Mouse (Mus musculus): ENCODE measurements around the gene Srms.
"Not testable (repeated sequence)": the region's sequence is repeated elsewhere in the genome, so short reads cannot be mapped to it uniquely, and the experiment has no call there.

Srms gene

DNA sequence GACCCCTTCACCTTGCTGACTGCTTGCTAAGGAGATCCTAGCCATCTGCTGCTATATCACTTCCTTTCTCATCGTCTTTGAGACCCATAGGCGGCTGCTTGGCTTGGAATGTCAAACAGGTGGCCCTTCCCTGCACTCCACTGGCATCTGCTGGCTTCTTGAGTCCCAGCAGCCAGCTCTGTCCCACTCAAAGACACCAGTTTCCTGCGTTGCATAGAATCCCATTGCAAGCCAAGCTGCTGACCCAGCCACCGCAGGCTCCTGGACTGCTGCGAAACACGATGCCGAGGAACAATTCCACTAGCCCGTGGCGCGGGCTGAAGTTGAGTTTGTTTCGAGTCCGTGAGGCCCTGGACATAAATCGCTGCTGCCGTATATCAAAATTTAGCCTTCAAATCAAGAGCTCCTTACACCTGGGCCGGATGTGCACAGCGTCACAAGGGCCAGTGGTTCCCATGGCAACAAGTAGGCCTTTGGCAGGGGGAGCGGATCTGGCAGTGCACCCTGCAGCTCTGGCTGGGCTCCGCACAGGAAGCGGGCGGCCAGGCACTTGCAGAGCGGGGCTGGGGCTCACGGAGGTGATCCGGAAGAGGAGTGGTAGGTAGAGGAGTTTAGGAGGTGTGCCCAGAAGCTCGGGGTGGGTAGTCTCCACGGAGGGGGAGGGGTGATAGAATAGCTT is 6.7 kb upstream of the Srms start, which contains the start of gene Fndc11:
Gene Fndc11 (plus strand): TSS at position 476 of the 679 bp plus-strand sequence.
- DNase-seq (ENCODE audit: low spot score in 2 of 2) = peak; percentile 20 to 26

DNA sequence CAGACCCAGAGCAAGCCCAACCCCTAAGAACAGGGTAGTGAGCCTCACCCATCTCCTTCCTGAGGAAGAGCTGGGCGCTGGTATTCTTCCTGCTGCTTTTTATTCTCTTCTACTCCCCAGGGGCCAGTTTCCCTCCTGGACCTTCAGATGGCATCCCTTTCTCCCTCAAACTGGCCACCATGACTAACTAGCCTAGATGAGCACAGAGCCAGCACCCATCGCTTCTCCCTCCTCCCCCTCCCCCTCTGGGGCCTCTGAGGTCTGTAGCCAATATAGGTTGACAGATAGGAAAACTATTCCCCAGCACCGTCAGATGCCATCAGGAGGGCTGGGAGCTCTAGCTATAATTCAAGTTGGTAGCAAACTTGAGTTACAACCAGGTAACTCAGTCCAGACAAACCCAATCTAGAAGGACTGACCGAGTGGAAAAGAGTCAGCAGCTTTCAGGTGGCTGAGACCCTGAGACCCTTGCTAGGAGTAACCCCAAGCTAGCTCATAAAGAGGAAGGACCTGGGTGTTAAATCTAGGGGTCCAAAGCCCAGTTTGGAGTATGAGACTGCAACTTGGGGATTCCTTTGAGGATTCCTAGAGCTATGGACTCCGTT is 6.0 kb upstream of the Srms start:
- DNase-seq (ENCODE audit: low spot score in 2 of 2) = no peak

DNA sequence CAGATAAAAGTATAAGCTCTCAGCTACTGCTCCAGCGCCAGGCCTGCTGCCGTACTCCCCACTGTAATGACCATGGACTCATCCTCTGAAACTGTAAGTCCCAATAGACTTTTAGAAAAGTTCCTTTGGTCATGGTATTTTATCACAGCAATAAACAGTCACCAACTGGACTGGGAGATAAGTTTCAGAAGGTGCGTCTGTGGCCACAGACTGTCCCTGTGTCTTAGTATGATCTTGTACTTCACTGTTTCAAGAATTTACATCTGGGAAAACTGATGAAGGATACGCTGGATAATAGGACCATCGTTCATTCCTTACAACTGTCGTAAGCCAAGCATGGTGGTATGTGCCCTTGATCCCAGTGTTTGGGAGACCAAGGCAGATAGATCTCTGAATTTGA is 3.1 kb upstream of the Srms start:
- DNase-seq (ENCODE audit: low spot score in 2 of 2) = no peak

DNA sequence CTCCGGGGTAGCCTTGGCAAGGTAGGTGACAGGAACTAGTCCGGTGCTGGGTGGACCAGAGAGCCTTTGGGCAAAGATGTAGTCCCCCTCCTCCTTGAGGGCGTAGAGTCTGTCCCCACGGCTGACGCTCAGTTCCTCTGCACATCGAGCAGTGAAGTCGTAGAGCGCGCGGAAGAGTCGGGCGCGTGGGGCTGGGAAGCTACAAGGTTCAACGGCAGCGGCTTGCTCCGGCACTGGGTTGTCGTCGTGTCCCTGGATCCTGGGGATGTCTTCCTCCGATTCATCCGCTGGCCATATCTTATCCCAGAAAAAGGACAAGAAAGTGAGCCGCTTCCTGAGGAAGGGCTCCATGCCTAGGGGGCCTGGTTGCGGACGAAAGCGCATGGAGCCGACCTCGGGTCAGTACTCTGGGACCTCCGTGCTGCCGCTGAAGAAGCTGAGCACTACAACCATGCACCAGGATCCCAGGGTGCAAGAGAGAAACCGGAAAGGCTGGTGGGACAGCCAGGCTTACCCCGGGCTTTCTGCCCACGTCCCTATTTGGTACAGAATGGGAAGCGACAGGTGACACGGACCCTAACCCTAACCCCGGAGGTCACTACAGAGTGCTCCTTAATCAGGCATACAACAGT is 480 bp downstream of the Srms start:
- no peak for DNase-seq (ENCODE audit: low spot score in 2 of 2)

DNA sequence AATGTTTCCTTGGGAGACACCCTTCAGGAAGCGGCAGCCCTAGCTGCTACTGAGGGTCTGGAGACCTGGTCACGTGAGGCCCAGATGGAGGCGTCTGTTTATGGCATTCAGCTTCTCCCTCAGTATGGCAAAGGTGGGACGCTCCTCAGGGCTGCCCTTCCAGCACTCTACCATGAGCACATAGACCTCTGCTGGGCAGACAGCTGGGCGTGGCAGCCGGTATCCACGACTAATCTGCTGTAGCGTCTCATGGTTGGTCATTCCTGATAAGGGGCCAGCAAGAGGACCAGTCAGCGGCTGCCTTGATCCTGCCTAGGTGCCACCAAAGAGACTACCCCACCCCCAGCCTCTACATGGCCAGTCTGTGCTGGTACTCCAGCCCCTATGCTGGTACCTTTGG is 6.9 kb downstream of the Srms start:
- DNase-seq (ENCODE audit: low spot score in 2 of 2) = no peak

DNA sequence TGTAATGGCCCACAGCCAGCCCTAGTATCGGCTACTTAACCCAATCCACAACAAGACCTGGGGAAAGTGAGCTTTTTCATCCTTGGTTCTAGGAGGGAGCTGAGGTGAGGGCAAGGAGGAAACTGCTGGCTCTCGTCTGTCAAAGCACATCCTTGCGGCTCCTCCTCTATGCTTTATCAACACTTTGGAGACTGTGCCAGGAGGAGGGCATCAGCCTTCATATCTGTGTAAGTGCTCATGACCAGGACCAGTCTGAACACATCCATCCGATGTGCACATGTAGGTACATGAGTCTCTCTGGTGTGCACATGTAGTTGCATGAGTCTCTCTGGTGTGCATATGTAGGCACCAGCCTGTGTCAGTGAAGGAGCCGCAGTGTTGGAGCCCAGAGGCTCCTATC is 7.3 kb downstream of the Srms start:
- DNase-seq (ENCODE audit: low spot score in 2 of 2) = no peak

DNA sequence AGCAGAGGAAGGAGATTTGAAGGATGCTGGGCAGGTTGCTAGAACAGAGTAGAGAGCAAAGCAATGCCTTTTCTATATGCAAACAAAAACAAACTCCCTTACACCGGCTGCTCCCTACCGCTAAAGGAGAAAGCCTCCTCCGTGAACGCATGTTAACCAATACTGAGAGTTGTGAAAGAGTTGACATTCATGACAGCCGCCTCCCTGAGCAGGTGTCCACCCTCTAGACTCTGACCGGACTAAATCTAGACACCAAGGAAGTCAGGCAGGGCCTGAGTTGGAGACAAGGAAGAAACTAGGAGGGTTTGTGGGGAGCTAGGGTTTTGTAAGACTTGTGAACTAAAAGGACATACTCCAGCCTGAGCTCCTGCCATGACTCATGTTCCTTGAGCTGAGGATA is 10.1 kb downstream of the Srms start:
- no peak for DNase-seq (ENCODE audit: low spot score in 2 of 2)

DNA sequence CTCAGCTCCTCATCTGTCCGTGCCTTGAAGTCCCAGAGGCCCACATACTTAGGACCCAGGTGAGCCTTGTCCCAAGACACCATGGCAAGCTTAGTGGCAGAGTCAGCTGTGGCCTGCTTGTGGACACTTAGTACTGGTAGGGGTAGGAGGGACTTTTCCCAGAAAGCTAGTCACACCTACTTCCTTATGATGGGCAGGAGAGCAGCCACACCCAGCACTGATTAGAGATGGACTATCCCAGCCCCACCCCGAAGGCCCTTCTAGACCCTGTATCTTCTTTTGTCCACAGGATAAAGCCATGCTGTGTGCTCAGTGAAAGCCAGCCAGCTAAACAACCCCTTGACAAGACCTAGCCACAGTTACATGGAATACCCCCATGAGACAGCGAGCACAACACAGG is 10.6 kb downstream of the Srms start, which contains the start of gene Ptk6:
Gene Ptk6 (minus strand): TSS at position 368 of the 400 bp plus-strand sequence.
- no peak for DNase-seq (ENCODE audit: low spot score in 2 of 2)

DNA sequence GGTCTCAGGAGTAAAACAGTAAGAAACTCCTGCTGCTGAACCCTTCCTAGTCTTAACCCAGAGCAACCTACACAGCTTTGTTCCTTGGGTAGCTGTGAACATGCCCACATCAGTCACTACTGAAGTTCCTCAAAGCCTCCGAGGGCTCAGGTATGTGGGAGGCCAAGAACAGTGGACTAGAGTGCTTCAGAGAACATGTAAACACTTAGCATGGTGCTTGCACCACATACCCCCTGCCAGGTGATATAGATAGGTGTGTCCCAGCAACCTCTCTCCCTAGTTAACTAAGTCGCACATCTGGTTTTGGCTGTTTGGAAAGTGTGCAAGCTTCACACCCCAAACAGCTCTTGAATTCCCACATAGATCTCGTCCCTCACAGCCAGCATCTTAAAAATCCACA is 11.4 kb downstream of the Srms start:
- no peak for DNase-seq (ENCODE audit: low spot score in 2 of 2)

DNA sequence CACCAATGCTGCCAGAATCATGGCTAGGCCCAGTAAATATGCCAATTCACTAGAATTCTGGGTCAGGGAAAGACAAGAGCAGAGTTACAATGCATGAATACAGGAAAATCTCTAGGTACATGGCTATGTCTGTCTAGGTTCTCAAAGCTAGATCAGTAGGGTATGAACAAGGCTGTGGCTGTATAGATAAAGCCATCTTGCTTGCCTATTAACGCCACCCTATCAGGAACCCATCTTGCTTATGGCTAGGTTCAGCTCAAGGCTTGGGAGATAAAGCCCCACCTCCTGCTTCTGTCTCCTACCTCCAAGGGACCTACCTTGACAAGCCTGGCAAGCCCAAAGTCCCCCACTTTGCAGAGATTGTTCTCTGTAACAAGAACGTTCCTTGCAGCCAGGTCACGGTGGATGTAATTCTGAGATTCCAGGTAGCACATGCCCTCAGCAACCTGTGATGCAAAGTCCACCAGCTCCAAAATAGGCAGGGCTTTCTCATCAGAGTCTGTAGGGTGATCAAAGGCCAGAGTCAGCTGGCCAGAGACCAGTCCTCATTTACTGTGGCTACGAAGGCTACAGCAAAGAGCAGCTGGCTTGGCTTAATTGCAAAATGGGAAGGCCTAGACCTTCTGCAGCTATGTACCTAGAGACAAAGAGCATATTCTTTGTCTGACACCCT is 16.2 kb downstream of the Srms start:
- no peak for DNase-seq (ENCODE audit: low spot score in 2 of 2)

DNA sequence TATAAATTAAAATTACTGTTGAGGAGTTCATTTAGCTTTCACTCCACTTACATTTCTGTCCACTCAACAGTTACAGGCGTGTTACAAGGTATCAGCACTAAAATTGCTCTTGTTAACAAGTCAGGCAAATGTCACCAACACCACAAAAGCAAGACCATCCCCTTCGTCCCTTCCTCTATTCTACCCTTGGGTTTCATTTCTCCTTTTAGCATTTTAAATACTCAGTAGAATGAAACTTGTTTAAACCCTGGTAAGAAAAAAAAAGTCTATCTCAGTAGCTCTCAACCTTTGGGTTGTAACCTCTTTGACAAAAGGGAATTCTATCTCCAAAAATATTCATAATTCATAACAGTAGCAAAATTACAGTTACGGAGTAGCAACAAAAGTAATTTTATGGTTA is 19.9 kb downstream of the Srms start:
- no peak for DNase-seq (ENCODE audit: low spot score in 2 of 2)

DNA sequence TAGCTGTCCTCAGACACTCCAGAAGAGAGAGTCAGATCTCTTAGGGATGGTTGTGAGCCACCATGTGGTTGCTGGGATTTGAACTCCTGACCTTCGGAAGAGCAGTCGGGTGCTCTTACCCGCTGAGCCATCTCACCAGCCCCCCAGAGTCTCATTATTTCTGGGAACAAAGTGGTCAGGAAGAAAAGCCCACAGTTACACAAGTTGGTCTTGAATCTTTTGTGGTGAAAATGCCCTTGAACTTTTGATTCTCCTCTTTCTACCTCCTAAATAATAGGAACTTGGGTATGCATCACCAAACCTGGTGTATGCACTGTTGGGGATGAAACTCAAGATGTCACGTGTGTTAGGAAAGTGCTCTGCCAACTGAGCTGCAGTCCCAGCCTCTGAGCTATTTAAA is 21.0 kb downstream of the Srms start:
- no peak for DNase-seq (ENCODE audit: low spot score in 2 of 2)

DNA sequence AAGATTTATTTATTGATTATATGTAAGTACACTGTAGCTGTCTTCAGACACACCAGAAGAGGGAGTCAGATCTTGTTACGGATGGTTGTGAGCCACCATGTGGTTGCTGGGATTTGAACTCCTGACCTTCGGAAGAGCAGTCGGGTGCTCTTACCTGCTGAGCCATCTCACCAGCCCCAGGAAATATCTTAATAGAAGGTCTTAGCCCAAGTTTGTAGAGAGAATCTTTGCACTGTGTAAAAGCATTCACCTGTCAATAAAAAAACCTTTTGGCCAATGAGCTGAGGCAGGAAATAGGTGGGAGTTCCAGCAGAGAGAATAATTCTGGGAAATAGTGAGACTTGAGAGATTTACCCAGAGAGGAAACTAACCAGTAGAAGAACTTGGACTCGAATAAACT is 21.6 kb downstream of the Srms start:
- not testable (repeated sequence) for DNase-seq (ENCODE audit: low spot score in 2 of 2)

DNA sequence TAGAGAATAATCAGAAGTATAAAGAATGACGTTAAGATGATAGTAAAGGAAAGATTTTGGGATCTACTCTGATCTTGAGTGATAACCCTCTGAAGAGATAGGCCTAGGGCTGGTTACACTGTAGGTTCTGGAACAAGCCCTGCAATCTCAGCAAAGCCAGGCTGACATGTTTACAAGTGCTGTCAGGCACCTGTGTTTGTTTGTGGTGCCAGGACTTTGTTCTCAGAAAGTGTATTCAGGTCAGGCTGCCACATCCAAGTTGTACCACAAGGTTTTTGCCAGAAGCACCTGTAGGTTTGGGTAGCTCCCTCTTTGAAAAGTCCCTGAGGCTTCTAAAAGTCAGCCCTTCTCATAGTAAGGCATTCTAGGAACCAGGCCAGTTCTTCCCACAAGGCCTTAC is 23.7 kb downstream of the Srms start:
- no peak for DNase-seq (ENCODE audit: low spot score in 2 of 2)

DNA sequence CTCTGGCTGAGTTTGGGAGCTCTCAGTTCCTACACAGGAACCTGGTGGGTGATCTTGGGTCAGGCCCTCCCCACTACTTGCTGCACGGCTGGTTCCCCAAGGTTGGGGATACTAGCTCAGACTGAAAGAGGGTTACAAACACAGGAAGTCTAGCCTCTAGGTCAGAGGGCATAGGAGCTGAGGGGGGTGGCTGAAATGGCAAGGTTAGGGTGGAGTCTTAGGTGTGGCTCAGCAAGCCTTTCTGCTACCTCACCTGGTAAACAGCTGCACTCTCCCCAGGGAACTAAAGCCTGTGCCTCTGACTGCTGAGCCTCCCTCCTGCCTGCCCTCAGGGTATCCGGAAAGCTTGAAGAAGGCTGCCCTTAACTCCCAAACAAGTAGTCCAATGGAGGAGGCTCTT is 24.3 kb downstream of the Srms start:
- no peak for DNase-seq (ENCODE audit: low spot score in 2 of 2)

DNA sequence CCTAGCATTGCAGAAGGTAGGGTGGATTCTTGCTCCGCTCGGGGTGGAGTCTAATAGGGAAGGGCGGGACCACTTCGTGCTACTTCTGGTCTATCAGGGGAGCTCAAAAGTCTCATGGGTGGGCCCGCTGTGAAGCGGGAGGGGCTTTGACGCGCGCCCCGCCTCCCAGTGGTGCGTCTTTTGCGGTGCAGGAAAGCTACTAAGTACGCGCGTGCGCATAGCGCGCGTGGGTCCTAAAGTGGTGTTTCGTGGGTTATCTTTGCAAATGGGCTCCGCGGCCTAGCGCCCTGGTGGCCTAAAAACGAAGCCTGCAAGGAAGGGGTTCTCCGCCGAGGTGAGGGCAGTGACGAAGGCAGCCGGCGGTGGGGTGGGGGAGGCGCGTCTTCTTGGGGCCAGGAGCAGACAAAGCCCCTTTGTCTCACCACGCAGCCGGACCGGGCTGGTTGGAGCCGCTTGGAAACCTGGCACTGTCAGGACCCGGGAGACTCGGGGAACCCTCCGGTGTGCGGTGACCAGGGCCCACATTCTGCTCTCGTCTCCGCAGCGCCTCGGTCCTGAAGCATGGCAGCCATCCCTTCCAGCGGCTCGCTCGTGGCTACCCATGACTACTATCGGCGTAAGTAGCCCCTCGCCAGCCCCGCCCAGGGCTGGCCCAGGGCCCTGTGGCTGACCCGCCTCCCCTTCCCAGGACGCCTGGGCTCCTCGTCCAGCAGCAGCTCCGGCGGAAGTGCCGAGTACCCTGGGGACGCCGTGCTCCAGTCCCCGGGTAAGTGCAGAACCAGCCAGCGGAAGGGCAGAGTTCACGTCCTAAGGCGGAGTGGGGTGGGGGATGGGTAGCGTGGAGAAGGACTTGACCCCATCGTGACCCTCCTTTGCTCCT is 25.6 kb downstream of the Srms start, which contains the start of gene Ppdpf:
Gene Ppdpf (plus strand): TSS at position 127 of the 880 bp plus-strand sequence.
- DNase-seq (ENCODE audit: low spot score in 2 of 2) = peak; percentile 92 to 96

DNA sequence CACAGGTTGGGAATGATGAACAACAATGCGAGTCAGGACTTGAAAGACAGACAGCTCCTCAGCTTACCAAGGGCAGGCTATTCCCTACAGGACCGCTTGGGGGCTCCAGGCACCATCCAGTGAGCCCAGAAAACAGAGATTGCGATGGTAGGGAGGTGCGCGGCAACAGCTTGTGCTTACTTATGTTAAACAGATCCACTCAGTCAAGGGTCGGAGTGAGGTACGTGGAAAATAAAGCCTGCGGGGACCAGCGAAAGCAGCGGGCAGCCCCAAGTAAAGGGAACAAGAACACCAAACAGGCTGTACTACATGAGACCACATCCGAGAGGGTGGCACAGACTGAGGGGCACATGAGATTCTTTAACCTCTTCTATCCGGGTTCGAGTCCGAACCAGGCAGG is 26.4 kb downstream of the Srms start:
- DNase-seq (ENCODE audit: low spot score in 2 of 2) = peak; percentile 79 to 84

DNA sequence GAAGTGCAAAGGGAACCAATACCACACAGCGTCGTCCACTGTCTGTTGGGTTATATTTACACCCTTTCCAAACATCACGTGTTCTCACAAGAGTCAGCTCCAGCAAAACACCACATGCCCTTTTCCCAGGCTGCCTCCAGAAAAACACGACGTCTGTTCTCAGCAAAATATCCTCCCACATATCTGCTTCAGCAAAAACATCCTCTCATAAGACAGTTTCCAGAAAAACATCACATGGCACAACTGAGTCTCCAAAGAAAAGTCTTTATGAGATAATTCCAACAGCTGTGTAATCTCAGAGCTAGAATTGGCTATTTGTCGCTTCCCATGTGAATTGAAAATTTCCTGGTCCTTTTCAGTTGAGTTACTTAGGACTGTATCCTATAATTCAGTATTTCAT is 32.1 kb downstream of the Srms start:
- DNase-seq (ENCODE audit: low spot score in 2 of 2) = no peak

DNA sequence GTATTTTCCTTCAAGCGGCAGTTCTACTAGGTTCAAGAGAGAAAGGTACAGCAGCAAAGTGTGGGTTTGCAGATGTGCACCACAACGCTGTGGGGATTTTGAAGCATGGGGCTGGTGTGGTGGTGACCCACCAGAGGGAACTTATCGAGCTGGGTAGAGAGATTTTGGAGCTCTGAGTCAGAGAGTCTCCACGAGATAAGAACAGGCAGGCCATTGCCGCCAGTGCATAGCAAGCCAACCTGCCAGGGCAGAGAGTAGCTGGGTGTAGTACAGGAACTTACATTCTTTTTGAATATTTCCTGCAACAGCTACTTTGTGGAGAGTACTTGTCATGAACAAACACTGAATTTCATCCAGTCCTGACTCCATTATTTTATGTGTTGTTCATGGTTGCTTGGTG is 34.5 kb downstream of the Srms start:
- DNase-seq (ENCODE audit: low spot score in 2 of 2) = no peak

DNA sequence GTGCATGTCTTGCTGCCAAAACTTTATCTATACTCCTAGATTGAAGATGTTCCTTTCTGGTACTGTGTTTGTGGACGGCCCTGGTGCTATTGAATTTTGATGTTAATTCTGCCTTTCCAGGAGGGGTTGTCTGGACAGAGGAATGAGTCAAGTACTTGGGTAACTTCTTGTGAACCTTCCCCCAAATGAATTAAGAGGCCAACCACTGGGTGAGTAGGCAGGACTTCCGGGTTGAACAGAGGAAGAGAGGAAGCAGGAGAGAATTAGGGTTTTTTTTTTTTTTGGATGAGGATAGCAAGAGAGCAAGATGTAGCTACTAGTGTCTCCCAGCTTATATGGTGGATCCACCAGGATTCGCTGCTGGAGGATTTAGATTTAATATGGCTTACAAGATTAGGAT is 35.0 kb downstream of the Srms start:
- DNase-seq (ENCODE audit: low spot score in 2 of 2) = no peak

DNA sequence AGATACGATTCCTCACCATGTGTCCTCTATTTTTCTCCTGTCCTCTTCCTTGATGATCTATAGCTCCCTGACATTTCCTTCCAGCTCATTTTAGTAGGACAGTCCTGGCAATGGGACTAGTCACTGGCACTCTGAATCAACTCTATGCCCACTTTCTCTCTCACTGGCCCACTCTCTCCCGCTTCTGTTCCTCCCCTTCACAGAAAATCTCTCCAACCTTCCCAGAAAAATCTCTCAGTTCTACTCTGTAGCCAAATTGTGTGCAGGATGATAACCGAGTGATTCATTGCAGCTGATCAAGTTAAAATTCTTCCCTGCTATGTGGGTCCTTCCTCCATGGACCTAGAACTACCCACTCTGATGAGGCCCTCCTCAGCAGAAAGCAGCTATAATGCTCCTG is 38.3 kb downstream of the Srms start:
- no peak for DNase-seq (ENCODE audit: low spot score in 2 of 2)

DNA sequence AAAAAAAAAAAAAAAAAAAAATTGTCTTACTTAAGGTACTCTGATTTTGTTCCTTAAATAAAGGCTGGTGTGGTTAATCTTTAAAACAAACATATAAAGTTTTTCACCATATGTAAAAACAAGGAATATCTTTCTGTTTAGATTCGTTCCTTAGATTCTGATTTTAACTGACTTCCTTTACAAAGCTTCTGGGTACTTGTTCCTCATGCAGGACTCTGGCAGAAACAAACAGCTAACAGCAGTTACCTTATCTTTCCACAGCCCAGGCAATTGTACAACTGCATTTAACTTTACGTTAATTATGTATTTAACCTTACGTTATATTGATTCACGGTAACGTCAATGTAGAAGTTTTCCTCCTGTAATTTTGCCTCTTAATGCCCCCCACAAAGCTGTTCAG is 46.5 kb downstream of the Srms start:
- no peak for DNase-seq (ENCODE audit: low spot score in 2 of 2)

All from right cerebral cortex, postnatal 36 days (tissue).